Mouse (Mus musculus): ENCODE results near the gene Zfp36l2. TPM values are rescaled to one million over a fixed set of nuclear protein-coding genes. Genes with fewer than 3 reads are reported as not detected.

The Zfp36l2 gene
- total and polyA plus RNA-seq, 3 experiments = 68.5 to 174 (median 93.6) TPM

DNA sequence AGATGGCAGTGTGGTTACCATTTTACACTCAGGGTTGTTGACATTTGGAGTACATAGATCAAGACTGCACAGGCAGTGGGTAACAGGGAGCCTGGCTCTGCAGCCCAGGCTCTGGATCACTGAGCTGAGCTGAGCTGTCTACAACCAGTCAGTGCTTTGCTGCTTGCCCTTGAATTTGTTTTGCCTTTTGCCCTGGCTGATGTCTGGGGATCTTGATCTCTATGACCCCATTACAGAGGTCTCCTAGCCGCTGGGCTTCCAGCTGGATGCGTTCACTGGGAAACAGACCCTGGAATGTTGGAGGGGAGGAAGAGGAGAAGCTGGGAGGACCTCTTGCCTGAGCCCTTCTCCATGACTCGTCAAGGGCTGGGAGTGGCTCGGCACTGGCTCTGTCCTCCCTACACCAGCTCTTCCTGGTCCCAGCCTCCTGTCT, 10.2 kb upstream of the Zfp36l2 start:
- TF ChIP-seq GATA1 (IDR thresholded peaks at IDR 0.05; ENCODE audit: low read depth, low read length) = no peak
- no peak for TF ChIP-seq NRF1 (IDR thresholded peaks at IDR 0.05; ENCODE audit: insufficient read depth, low read depth, low read length, poor library complexity, severe bottlenecking)
- no peak for DNase-seq (ENCODE audit: low read depth, low spot score)
- Histone ChIP-seq H3K4me3 (ENCODE audit: control insufficient read depth in 1 of 2, insufficient read depth in 1 of 2, low read depth in 2 of 2, low read length in 2 of 2) (no peak overlapping the region), H3K36me3 (ENCODE audit: control insufficient read depth in 1 of 2, insufficient read depth in 2 of 2, low read length in 2 of 2) (no peaks in the 10 kb centered on the region; a peak in 1 of 4 replicates), H3K27me3 (ENCODE audit: control insufficient read depth in 1 of 2, insufficient read depth in 2 of 2, low read length in 2 of 2) (no peaks in the 10 kb centered on the region), H3K79me2 (ENCODE audit: control insufficient read depth, insufficient read depth, low read length, poor library complexity) (no peaks in the 10 kb centered on the region), H3K27ac (ENCODE audit: control insufficient read depth, low read depth, low read length) (no peak overlapping the region), H3K9ac (ENCODE audit: control insufficient read depth, low read depth, low read length, poor library complexity, severe bottlenecking) (no peak overlapping the region), H3K9me3 (replicated peaks; ENCODE audit: insufficient read depth, low read length) (no peaks in the 10 kb centered on the region), H3K4me1 (ENCODE audit: control insufficient read depth in 1 of 2, insufficient read depth in 2 of 2, low read length in 2 of 2) (no peaks in the 10 kb centered on the region)

DNA sequence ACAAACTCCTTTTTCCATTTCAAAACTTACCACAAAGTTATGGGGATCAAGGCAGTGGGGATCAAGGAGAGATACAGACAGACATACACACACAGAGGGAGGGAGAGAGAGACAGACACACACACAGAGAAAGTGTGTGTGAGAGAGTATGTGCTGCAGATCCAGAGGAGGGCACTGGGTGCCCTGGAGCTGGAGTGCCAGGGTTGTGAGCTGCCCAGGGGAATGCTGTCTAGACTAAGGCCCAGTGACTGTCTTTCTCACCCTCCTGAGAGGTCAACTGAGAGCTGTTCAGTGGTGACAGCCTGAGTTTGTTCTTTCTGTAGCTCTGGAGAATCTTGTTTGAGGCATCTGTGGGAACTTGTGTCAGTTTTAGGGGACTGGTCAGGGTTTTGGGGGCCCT, 8.6 kb upstream of the Zfp36l2 start:
- Histone ChIP-seq H3K36me3 (ENCODE audit: control insufficient read depth in 1 of 2, insufficient read depth in 2 of 2, low read length in 2 of 2) (no peaks in the 10 kb centered on the region; a peak in 1 of 4 replicates), H3K27ac (ENCODE audit: control insufficient read depth, low read depth, low read length) (no peak overlapping the region), H3K9me3 (replicated peaks; ENCODE audit: insufficient read depth, low read length) (no peaks in the 10 kb centered on the region), H3K9ac (ENCODE audit: control insufficient read depth, low read depth, low read length, poor library complexity, severe bottlenecking) (no peak overlapping the region), H3K4me3 (ENCODE audit: control insufficient read depth in 1 of 2, insufficient read depth in 1 of 2, low read depth in 2 of 2, low read length in 2 of 2) (no peak overlapping the region), H3K4me1 (ENCODE audit: control insufficient read depth in 1 of 2, insufficient read depth in 2 of 2, low read length in 2 of 2) (no peaks in the 10 kb centered on the region), H3K79me2 (ENCODE audit: control insufficient read depth, insufficient read depth, low read length, poor library complexity) (no peaks in the 10 kb centered on the region), H3K27me3 (ENCODE audit: control insufficient read depth in 1 of 2, insufficient read depth in 2 of 2, low read length in 2 of 2) (no peaks in the 10 kb centered on the region)
- TF ChIP-seq POLR2AphosphoS5 (IDR thresholded peaks at IDR 0.05; ENCODE audit: borderline replicate concordance, low read depth, low read length) (no peak), ZNF384 (IDR thresholded peaks at IDR 0.05; ENCODE audit: low read depth, low read length) (no peak), USF2 (IDR thresholded peaks at IDR 0.05; ENCODE audit: borderline replicate concordance in 1 of 2, insufficient read depth in 1 of 2, low read depth in 1 of 2, low read length in 2 of 2) (no peak), TCF12 (IDR thresholded peaks at IDR 0.05; ENCODE audit: low read depth, low read length) (no peak), HCFC1 (IDR thresholded peaks at IDR 0.05; ENCODE audit: low read depth, low read length) (no peak), MEF2A (IDR thresholded peaks at IDR 0.05; ENCODE audit: extremely low read depth, insufficient replicate concordance, low read depth, low read length, poor library complexity, severe bottlenecking) (no peak), EP300 (IDR thresholded peaks at IDR 0.05; ENCODE audit: low read depth in 1 of 2, low read length in 2 of 2) (no peak), POLR2AphosphoS2 (IDR thresholded peaks at IDR 0.05; ENCODE audit: low read length) (no peak), CHD1 (IDR thresholded peaks at IDR 0.05; ENCODE audit: low read depth, low read length) (no peak), SMC3 (IDR thresholded peaks at IDR 0.05; ENCODE audit: low read depth, low read length) (no peak), MAX (IDR thresholded peaks at IDR 0.05; ENCODE audit: low read length) (no peak), ZMIZ1 (IDR thresholded peaks at IDR 0.05; ENCODE audit: low read depth, low read length) (no peak), CTCF (IDR thresholded peaks at IDR 0.05 in 2 of 3, conservative IDR thresholded peaks at IDR 0.05 in 1 of 3; ENCODE audit: control insufficient read depth in 1 of 3, insufficient read depth in 1 of 3, low read depth in 2 of 3, low read length in 3 of 3, poor library complexity in 1 of 3, severe bottlenecking in 1 of 3) (no peak), MAZ (IDR thresholded peaks at IDR 0.05; ENCODE audit: low read depth, low read length) (no peak), NRF1 (IDR thresholded peaks at IDR 0.05; ENCODE audit: insufficient read depth, low read depth, low read length, poor library complexity, severe bottlenecking) (no peak), MYB (IDR thresholded peaks at IDR 0.05; ENCODE audit: low read depth, low read length) (no peak), KAT2A (conservative IDR thresholded peaks at IDR 0.05; ENCODE audit: low read depth, low read length) (no peak)
- no peak for DNase-seq (ENCODE audit: low read depth, low spot score)
